Mouse (Mus musculus) lung, embryonic 16.5 days (tissue): ENCODE measurements at regions not wholly inside any gene's neighbourhood (a gene's known extent, or its start where the extent isn't known, plus 50 kb on each side); places are given as distances from the start of the nearest gene placed in this dataset.
"Not testable (repeated sequence)": the region's sequence is repeated elsewhere in the genome, so short reads cannot be mapped to it uniquely, and the experiment has no call there.

Experiments
- ATAC-seq: fragments of 200-750 bp; cut with Nextera tagmentation; 2 replicates; pipeline ENCODE4 v1.8.0; 2017; ENCODE audit warnings: low read depth, mild to moderate bottlenecking, moderate library complexity
- H3K27ac ChIP-seq: fragments of 300-500 bp; sonication (generic); 2 replicates; pipeline ENCODE4 v1.5.1; 2014; ENCODE audit warnings: mild to moderate bottlenecking, control low read depth, low read length
- H3K27me3 ChIP-seq: fragments of 300-500 bp; sonication (generic); 2 replicates; pipeline ENCODE4 v1.6.1; 2014; ENCODE audit warnings: low read depth, low read length, mixed read lengths; ENCODE audit not compliant: control insufficient read depth, insufficient read depth
- H3K36me3 ChIP-seq: fragments of 300-500 bp; sonication (generic); 2 replicates; pipeline ENCODE4 v1.6.1; 2014; ENCODE audit warnings: low read length; ENCODE audit not compliant: control insufficient read depth, insufficient read depth
- H3K4me1 ChIP-seq: fragments of 300-500 bp; sonication (generic); replicated peaks from 2 replicates; pipeline ENCODE4 v1.6.1; 2014; ENCODE audit warnings: low read length, mixed read lengths; ENCODE audit not compliant: control insufficient read depth, insufficient read depth
- H3K4me2 ChIP-seq: fragments of 300-500 bp; sonication (generic); 2 replicates; pipeline ENCODE4 v1.6.1; 2014; ENCODE audit warnings: low read depth, low read length, control low read depth
- H3K4me3 ChIP-seq: fragments of 300-500 bp; sonication (generic); 2 replicates; pipeline ENCODE4 v1.5.1; 2014; ENCODE audit warnings: mild to moderate bottlenecking, low read length, control low read depth
- H3K9ac ChIP-seq: fragments of 300-500 bp; sonication (generic); 2 replicates; pipeline ENCODE4 v1.6.1; 2014; ENCODE audit warnings: low read length, control low read depth
- H3K9me3 ChIP-seq: fragments of 300-500 bp; sonication (generic); 2 replicates; pipeline ENCODE4 v1.6.1; 2016; ENCODE audit warnings: low read length; ENCODE audit not compliant: control insufficient read depth
- WGBS: fragments of 180-500 bp; shearing (Covaris S2); extraction: QIAGEN DNeasy Blood & Tissue Kit; methylation state at CpG from one replicate; pipeline ENCODE4 v1.1.7; 2014; 5-methylcytosine and 5-hydroxymethylcytosine counted together

GRCm38 (mm10) chr11:16602947-16603346 lies 94.7 kb upstream of the Sec61g start:
- H3K9me3 ChIP-seq, result no peaks in the 10 kb centered on the region
- H3K4me1 ChIP-seq, result no peaks in the 10 kb centered on the region
- H3K4me3 ChIP-seq, result no peak overlapping the region
- ATAC-seq, result no peak
- no peaks in the 10 kb centered on the region for H3K27me3 ChIP-seq
- no peak overlapping the region for H3K9ac ChIP-seq
- H3K36me3 ChIP-seq, result no peaks in the 10 kb centered on the region
- no peak overlapping the region for H3K27ac ChIP-seq
- WGBS, result 83% methylated on average over 3 of the region's 3 CpGs
- H3K4me2 ChIP-seq, result no peak overlapping the region

- Histone ChIP-seq H3K9me3 (no peaks in the 10 kb centered on the region), H3K4me1 (no peaks in the 10 kb centered on the region), H3K9ac (no peak overlapping the region), H3K27me3 (no peaks in the 10 kb centered on the region), H3K4me2 (no peak overlapping the region), H3K36me3 (no peaks in the 10 kb centered on the region), H3K4me3 (no peak overlapping the region), H3K27ac (no peak overlapping the region)
- 59% methylated on average over 7 of the region's 7 CpGs for WGBS
- no peak for ATAC-seq
These were observed 98.3 kb upstream of the Sec61g start for GRCm38 (mm10) chr11:16606435-16607214.

GRCm38 (mm10) chr11:16607900-16608422 lies 99.7 kb upstream of the Sec61g start:
- ATAC-seq, H3K36me3 ChIP-seq, H3K27ac ChIP-seq, H3K27me3 ChIP-seq, H3K9ac ChIP-seq, H3K9me3 ChIP-seq, H3K4me2 ChIP-seq, H3K4me1 ChIP-seq, H3K4me3 ChIP-seq: not testable (repeated sequence)
- 88% methylated on average over 3 of the region's 3 CpGs for WGBS

- Histone ChIP-seq H3K27ac (no peak overlapping the region), H3K9ac (no peak overlapping the region), H3K36me3 (no peaks in the 10 kb centered on the region), H3K4me3 (no peak overlapping the region), H3K9me3 (no peaks in the 10 kb centered on the region), H3K4me2 (no peak overlapping the region), H3K27me3 (no peaks in the 10 kb centered on the region), H3K4me1 (no peaks in the 10 kb centered on the region)
- no peak for ATAC-seq
- 62% methylated on average over 2 of the region's 2 CpGs for WGBS
These were observed 103.5 kb upstream of the Sec61g start for GRCm38 (mm10) chr11:16611741-16612140.

- H3K27me3 ChIP-seq, result no peaks in the 10 kb centered on the region
- no peaks in the 10 kb centered on the region for H3K4me1 ChIP-seq
- H3K36me3 ChIP-seq, result no peaks in the 10 kb centered on the region
- no peak overlapping the region for H3K4me2 ChIP-seq
- no peak for ATAC-seq
- no peak overlapping the region for H3K27ac ChIP-seq
- WGBS, result 78% methylated on average over 3 of the region's 3 CpGs
- H3K4me3 ChIP-seq, result no peak overlapping the region
- H3K9me3 ChIP-seq, result no peaks in the 10 kb centered on the region
- H3K9ac ChIP-seq, result no peak overlapping the region
These were observed 104.2 kb upstream of the Sec61g start for GRCm38 (mm10) chr11:16612524-16612923.

GRCm38 (mm10) chr11:16619736-16620135 lies 111.5 kb upstream of the Sec61g start:
- no peaks in the 10 kb centered on the region for H3K4me1 ChIP-seq
- H3K4me3 ChIP-seq, result no peak overlapping the region
- H3K27ac ChIP-seq, result no peak overlapping the region
- 68% methylated on average over 1 of the region's 1 CpGs for WGBS
- no peaks in the 10 kb centered on the region for H3K27me3 ChIP-seq
- no peak overlapping the region for H3K4me2 ChIP-seq
- no peaks in the 10 kb centered on the region for H3K9me3 ChIP-seq
- ATAC-seq, result no peak
- no peak overlapping the region for H3K9ac ChIP-seq
- H3K36me3 ChIP-seq, result no peaks in the 10 kb centered on the region

- H3K9me3 ChIP-seq, result no peaks in the 10 kb centered on the region
- no peaks in the 10 kb centered on the region for H3K36me3 ChIP-seq
- no peaks in the 10 kb centered on the region for H3K27me3 ChIP-seq
- no peaks in the 10 kb centered on the region for H3K4me1 ChIP-seq
- WGBS, result 57% methylated on average over 2 of the region's 2 CpGs
- no peak overlapping the region for H3K27ac ChIP-seq
- H3K4me2 ChIP-seq, result no peak overlapping the region
- H3K9ac ChIP-seq, result no peak overlapping the region
- H3K4me3 ChIP-seq, result no peak overlapping the region
- no peak for ATAC-seq
These were observed 115.4 kb upstream of the Sec61g start for GRCm38 (mm10) chr11:16623694-16624093.

- Histone ChIP-seq H3K27me3 (no peaks in the 10 kb centered on the region), H3K36me3 (no peaks in the 10 kb centered on the region), H3K4me2 (no peak overlapping the region), H3K9me3 (no peaks in the 10 kb centered on the region), H3K9ac (no peak overlapping the region), H3K4me3 (no peak overlapping the region), H3K4me1 (no peaks in the 10 kb centered on the region), H3K27ac (no peak overlapping the region)
- WGBS, result 61% methylated on average over 7 of the region's 7 CpGs
- ATAC-seq, result no peak
These were observed 119.2 kb upstream of the Sec61g start for GRCm38 (mm10) chr11:16627294-16628085.

GRCm38 (mm10) chr11:16629410-16630129 lies 121.3 kb upstream of the Sec61g start:
- Histone ChIP-seq H3K27me3 (no peaks in the 10 kb centered on the region), H3K4me3 (no peak overlapping the region), H3K9ac (no peak overlapping the region), H3K9me3 (no peaks in the 10 kb centered on the region), H3K4me2 (no peak overlapping the region), H3K27ac (no peak overlapping the region), H3K36me3 (no peaks in the 10 kb centered on the region), H3K4me1 (no peaks in the 10 kb centered on the region)
- ATAC-seq, result no peak
- 15% methylated on average over 1 of the region's 1 CpGs for WGBS
